Mouse (Mus musculus) liver, postnatal 0 days (tissue): ENCODE data around the gene Arcn1.

Source experiments
- CTCF ChIP-seq: sonication (generic); IDR thresholded peaks from 2 replicates; pipeline ENCODE4 v1.5.1; 2016; ENCODE audit warnings: antibody characterized with exemption, low read depth
- EP300 ChIP-seq: IDR thresholded peaks from 2 replicates; pipeline ENCODE4 v1.6.1; 2016; ENCODE audit warnings: antibody characterized with exemption, low read depth, mild to moderate bottlenecking

DNA sequence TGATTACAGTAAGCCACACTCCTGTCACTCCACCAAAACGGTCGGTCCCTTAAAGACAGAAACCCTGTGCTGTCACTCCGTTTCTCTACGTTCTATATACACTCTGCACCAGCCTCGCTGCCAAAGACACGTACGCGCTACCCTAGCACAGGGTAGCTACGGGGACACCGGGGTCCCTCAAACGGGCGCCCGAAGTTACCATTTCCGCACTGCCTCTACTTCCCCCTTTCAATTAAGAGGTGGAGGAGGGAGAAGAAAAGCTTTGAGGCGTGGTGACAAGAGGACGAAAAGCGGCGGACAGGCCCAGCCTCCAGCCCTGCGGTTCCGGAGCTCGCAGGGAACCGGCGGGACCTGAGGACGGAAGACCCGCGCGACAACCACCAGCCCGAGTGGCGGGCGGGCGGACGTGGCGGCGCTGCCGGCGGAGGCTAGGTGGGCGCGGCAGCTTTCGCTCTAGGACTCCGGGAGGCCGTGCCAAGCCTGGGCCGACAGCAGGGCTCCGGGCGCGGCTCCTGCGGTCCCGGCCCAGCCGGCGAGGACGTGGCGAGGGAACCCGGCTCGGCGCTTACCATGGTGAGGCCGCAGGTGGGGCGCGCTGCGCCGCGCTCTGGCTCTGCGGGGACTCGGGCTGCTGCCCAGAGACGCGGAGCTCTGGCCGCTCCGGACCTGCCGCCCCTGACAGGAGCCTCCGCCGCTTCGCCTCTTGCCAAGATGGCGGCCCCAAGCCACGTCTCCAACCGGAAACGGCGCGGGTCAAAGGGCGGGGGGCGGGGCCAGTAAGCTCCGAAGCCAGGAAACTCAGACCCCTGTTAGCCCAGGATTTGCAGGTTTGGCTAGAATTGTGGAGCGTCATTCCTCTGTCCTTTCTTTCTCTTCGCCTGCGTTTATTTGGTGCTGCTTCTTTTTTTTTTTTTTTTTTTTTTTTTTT lies at the start of gene Arcn1, which contains the start of gene Ift46:
- TF ChIP-seq EP300 (no peak), CTCF (no peak; the same call in 1 of the 2 replicates)
